Mouse (Mus musculus): ENCODE measurements around the gene Golph3. TPM values are rescaled to one million over a fixed set of nuclear protein-coding genes. Genes with fewer than 3 reads are reported as not detected.

Gene Golph3
- polyA plus RNA-seq (2015; fragmentation: Nextera tagmentation; extraction: Ambion mirVana), result 84.1 and 91.9 TPM in 2 replicates

GRCm38 (mm10) chr15:12321091-12321787, at the start of gene Golph3:
Gene Golph3 (plus strand): TSS chr15:12321450.
- Histone ChIP-seq H3K27me3 (peaks cover 4% of the 10 kb centered on the region; the same call in 1 of the 2 replicates), H3K9me3 (no peaks in the 10 kb centered on the region), H3K9ac (peak within 1 kb of the TSS; percentile 99), H3K36me3 (peaks cover 5% of the 10 kb centered on the region; the same call in 1 of the 2 replicates), H3K4me3 (peak within 1 kb of the TSS; percentile 100), H3K4me2 (replicated peaks) (peak within 1 kb of the TSS; percentile 65), H3K4me1 (peaks cover 19% of the 10 kb centered on the region), H3K27ac (peak within 1 kb of the TSS; percentile 93)
- under 1% methylated on average over 61 of the region's 74 CpGs for WGBS
- peak; percentile 95 for ATAC-seq (ENCODE audit: low FRiP score, low read depth)

- Histone ChIP-seq H3K27ac (no peak overlapping the region), H3K36me3 (peaks cover 28% of the 10 kb centered on the region), H3K4me3 (no peak overlapping the region), H3K4me2 (replicated peaks) (no peak overlapping the region), H3K9me3 (no peaks in the 10 kb centered on the region), H3K27me3 (no peaks in the 10 kb centered on the region), H3K4me1 (no peaks in the 10 kb centered on the region), H3K9ac (no peak overlapping the region)
- WGBS, result 83% methylated on average over 12 of the region's 12 CpGs
- no peak for ATAC-seq (ENCODE audit: low FRiP score, low read depth)
Measured at GRCm38 (mm10) chr15:12273325-12274052, 47.8 kb upstream of the Golph3 start.

- H3K36me3 ChIP-seq, result peaks cover 21% of the 10 kb centered on the region
- WGBS, result 64% methylated on average over 4 of the region's 4 CpGs
- no peak overlapping the region for H3K27ac ChIP-seq
- no peaks in the 10 kb centered on the region for H3K27me3 ChIP-seq
- no peaks in the 10 kb centered on the region for H3K4me1 ChIP-seq
- H3K9me3 ChIP-seq, result no peaks in the 10 kb centered on the region
- no peak overlapping the region for H3K9ac ChIP-seq
- no peak overlapping the region for H3K4me2 ChIP-seq (replicated peaks)
- H3K4me3 ChIP-seq, result no peak overlapping the region
- ATAC-seq (ENCODE audit: low FRiP score, low read depth), result no peak
Measured at GRCm38 (mm10) chr15:12274053-12274769, 47.0 kb upstream of the Golph3 start.

GRCm38 (mm10) chr15:12275091-12275623, 46.1 kb upstream of the Golph3 start:
- ATAC-seq (ENCODE audit: low FRiP score, low read depth), result no peak
- H3K9ac ChIP-seq, result no peak overlapping the region
- no peak overlapping the region for H3K27ac ChIP-seq
- WGBS, result 85% methylated on average over 4 of the region's 4 CpGs
- no peak overlapping the region for H3K4me2 ChIP-seq (replicated peaks)
- no peak overlapping the region for H3K4me3 ChIP-seq
- no peaks in the 10 kb centered on the region for H3K4me1 ChIP-seq
- peaks cover 11% of the 10 kb centered on the region for H3K36me3 ChIP-seq
- no peaks in the 10 kb centered on the region for H3K9me3 ChIP-seq
- no peaks in the 10 kb centered on the region for H3K27me3 ChIP-seq

DNA sequence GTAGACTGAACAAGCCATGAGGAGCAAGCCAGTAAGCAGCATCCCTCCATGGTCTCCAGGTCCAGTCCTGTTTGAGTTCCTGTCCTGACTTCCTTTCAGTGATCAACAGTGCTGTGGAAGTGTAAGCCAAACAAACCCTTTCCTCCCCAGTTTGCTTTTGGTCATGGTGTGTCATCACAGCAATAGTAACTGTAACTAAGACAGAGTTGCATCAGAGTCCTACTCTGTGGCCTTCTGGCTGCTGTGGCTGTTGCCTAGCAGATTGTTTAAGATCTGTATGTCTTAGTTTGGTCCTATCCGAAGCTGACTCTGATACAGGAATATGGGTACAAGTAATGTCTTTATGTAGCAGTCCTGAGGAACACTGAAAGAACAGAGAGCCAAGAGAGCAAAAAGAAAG, 41.4 kb upstream of the Golph3 start:
- Histone ChIP-seq H3K9me3 (0 out of 2 replicates have a peak, but pooled peaks cover 3% of the 10 kb centered on the region), H3K9ac (no peak overlapping the region), H3K36me3 (no peaks in the 10 kb centered on the region), H3K4me1 (no peaks in the 10 kb centered on the region), H3K27me3 (no peaks in the 10 kb centered on the region), H3K4me3 (no peak overlapping the region), H3K27ac (no peak overlapping the region), H3K4me2 (replicated peaks) (no peak overlapping the region)
- no peak for ATAC-seq (ENCODE audit: low FRiP score, low read depth)
- WGBS, result 89% methylated on average over 1 of the region's 1 CpGs

DNA sequence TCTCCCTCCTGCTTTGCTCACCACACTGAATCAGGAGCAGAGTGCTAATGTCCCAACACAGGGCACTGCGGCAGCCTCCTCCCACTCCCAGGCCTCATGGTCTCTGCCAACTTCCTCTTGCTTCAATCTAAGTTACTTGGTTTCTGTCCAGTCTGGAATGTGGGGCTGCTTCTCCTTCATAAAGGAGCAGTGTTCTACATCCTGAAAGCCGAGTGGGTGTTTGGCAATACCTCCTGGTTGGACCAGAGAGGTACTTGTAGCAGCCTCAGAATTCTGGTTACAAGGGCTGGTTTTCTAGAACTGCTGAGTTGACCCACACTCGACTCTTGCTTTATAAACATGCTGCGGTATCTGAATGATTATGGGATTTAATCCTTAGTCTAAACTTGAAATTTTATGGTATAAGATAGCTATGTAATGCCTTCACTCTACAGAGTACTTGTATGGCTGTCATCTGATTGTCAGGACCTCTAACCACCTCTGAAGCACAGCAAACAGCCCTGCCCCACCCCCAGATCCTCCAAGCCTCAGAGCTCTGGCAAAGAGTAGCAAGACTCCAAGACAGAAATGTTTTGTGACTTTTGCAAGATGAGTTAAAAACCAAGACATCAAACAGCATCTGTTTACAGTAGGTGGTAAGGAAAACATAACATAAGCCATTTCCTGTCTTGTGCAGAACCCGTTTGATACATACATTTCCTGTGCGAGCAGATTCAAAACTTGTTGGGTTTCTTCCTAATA, 36.3 kb upstream of the Golph3 start:
- Histone ChIP-seq H3K4me1 (no peaks in the 10 kb centered on the region), H3K4me3 (no peak overlapping the region), H3K36me3 (no peaks in the 10 kb centered on the region), H3K9me3 (peaks cover 10% of the 10 kb centered on the region; the same call in 1 of the 2 replicates), H3K4me2 (replicated peaks) (no peak overlapping the region), H3K9ac (no peak overlapping the region), H3K27ac (peak overlapping the region; percentile 45; the same call in 1 of the 2 replicates), H3K27me3 (no peaks in the 10 kb centered on the region)
- ATAC-seq (ENCODE audit: low FRiP score, low read depth), result no peak
- 70% methylated on average over 6 of the region's 6 CpGs for WGBS

GRCm38 (mm10) chr15:12285535-12285809, 35.8 kb upstream of the Golph3 start:
- H3K4me2 ChIP-seq (replicated peaks), result no peak overlapping the region
- no peaks in the 10 kb centered on the region for H3K27me3 ChIP-seq
- 0 out of 2 replicates have a peak overlapping the region, but pooled peaks have one; percentile 33 for H3K27ac ChIP-seq
- no peaks in the 10 kb centered on the region for H3K36me3 ChIP-seq
- ATAC-seq (ENCODE audit: low FRiP score, low read depth), result no peak
- 78% methylated on average over 5 of the region's 5 CpGs for WGBS
- H3K4me1 ChIP-seq, result no peaks in the 10 kb centered on the region
- H3K4me3 ChIP-seq, result no peak overlapping the region
- H3K9ac ChIP-seq, result no peak overlapping the region
- H3K9me3 ChIP-seq, result peaks cover 10% of the 10 kb centered on the region; the same call in 1 of the 2 replicates

- Histone ChIP-seq H3K9me3 (peaks cover 7% of the 10 kb centered on the region; the same call in 1 of the 2 replicates), H3K4me2 (replicated peaks) (no peak overlapping the region), H3K36me3 (no peaks in the 10 kb centered on the region), H3K27me3 (no peaks in the 10 kb centered on the region), H3K9ac (no peak overlapping the region), H3K27ac (no peak overlapping the region), H3K4me1 (no peaks in the 10 kb centered on the region; the same call in 1 of the 2 replicates), H3K4me3 (no peak overlapping the region)
- no peak for ATAC-seq (ENCODE audit: low FRiP score, low read depth)
- WGBS, result 86% methylated on average over 7 of the region's 7 CpGs
Measured at GRCm38 (mm10) chr15:12290330-12290729, 30.9 kb upstream of the Golph3 start.

DNA sequence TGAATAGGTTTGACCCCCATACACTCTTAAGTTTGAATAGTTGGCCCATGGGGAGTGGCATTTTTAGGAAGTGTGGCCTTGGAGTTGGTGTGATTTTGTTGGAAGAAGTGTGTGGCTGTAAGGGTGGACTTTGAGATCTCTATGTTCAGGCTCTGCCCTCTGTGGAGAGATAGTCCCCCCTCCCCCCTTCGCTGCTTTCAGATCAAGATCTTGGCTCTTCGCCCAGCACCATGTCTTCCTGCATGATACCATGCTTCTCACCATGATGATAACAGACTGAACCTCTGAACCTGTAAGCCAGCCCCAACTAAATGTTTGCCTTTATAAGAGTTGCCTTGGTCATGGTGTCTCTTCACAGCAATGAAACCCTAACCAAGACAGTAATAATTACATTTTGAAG, 29.5 kb upstream of the Golph3 start:
- ATAC-seq (ENCODE audit: low FRiP score, low read depth), result no peak
- 81% methylated on average over 2 of the region's 2 CpGs for WGBS
- Histone ChIP-seq H3K4me1 (no peaks in the 10 kb centered on the region; the same call in 1 of the 2 replicates), H3K9me3 (peaks cover 4% of the 10 kb centered on the region; the same call in 1 of the 2 replicates), H3K4me2 (replicated peaks) (no peak overlapping the region), H3K36me3 (no peaks in the 10 kb centered on the region), H3K27ac (no peak overlapping the region), H3K27me3 (no peaks in the 10 kb centered on the region), H3K9ac (no peak overlapping the region), H3K4me3 (no peak overlapping the region)

DNA sequence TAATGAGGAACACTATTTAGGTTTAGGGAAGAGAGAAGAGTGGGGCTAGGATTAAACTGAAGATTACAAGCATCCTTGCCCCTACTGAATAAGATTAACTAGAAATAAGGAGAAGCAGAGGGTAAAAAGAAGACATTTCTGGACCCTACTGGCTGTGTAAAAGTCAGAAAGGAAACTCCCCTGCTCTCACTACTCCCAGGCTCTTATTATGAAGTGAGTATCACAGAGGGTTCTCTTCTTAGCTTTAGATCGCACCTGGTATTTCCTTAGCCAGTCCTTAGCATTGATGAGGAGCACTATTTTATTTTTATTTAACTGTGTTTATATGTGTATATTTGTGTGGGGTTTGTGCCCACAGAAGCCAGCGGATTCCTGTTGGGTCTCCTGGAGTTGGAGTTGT, 25.0 kb upstream of the Golph3 start:
- no peak for ATAC-seq (ENCODE audit: low FRiP score, low read depth)
- Histone ChIP-seq H3K27ac (no peak overlapping the region), H3K27me3 (no peaks in the 10 kb centered on the region), H3K36me3 (no peaks in the 10 kb centered on the region), H3K9me3 (no peaks in the 10 kb centered on the region), H3K4me3 (no peak overlapping the region), H3K4me2 (replicated peaks) (no peak overlapping the region), H3K4me1 (no peaks in the 10 kb centered on the region; the same call in 1 of the 2 replicates), H3K9ac (no peak overlapping the region)
- WGBS, result 51% methylated on average over 2 of the region's 2 CpGs

DNA sequence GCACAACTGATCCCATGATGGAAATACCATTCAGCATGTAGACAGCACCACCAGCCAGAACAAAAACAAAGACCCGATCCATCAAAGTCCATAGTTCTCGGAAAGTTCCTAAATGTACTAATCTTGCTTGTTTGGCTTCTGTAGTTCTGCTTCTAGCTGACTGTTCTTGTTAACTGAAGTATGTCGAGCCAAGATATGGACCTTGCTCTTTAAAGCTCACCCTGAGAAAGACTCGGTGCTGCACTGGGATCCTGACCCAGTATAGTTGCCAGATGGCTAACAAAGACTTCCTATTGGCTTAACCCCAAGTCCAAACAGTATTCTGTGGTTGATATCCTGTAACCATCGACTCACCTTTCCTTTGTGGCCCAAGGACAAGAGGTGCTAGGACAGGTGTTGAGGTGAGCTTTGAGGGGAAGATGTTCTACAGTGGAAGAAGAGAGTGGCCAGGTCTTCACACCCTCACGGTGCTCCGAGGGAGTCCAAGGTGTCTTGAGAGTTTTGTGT, 23.0 kb upstream of the Golph3 start:
- Histone ChIP-seq H3K4me3 (no peak overlapping the region), H3K4me1 (no peaks in the 10 kb centered on the region; the same call in 1 of the 2 replicates), H3K36me3 (no peaks in the 10 kb centered on the region), H3K27ac (no peak overlapping the region), H3K9me3 (no peaks in the 10 kb centered on the region), H3K9ac (no peak overlapping the region), H3K27me3 (no peaks in the 10 kb centered on the region), H3K4me2 (replicated peaks) (no peak overlapping the region)
- 85% methylated on average over 7 of the region's 7 CpGs for WGBS
- ATAC-seq (ENCODE audit: low FRiP score, low read depth), result no peak

All from limb, embryonic 13.5 days (tissue).